Mouse (Mus musculus) embryonic facial prominence, embryonic 15.5 days (tissue): ENCODE results near the gene Myct1. TPM values are rescaled to one million over a fixed set of nuclear protein-coding genes. Genes with fewer than 3 reads are reported as not detected.

Experiments used
- ATAC-seq: fragments of 200-750 bp; cut with Nextera tagmentation; 2 replicates; pipeline ENCODE4 v1.8.0; 2017; ENCODE audit warnings: low read depth, moderate TSS enrichment; ENCODE audit not compliant: insufficient number of reproducible peaks, low FRiP score, low TSS enrichment
- H3K27ac ChIP-seq: fragments of 300-500 bp; sonication (generic); replicated peaks from 2 replicates; pipeline ENCODE4 v1.5.1; 2015; ENCODE audit warnings: mild to moderate bottlenecking, inconsistent platforms
- H3K27me3 ChIP-seq: fragments of 300-500 bp; sonication (generic); 2 replicates; pipeline ENCODE4 v1.6.1; 2015; ENCODE audit warnings: inconsistent platforms
- H3K36me3 ChIP-seq: fragments of 300-500 bp; sonication (generic); 2 replicates; pipeline ENCODE4 v1.6.1; 2015; ENCODE audit warnings: mild to moderate bottlenecking, inconsistent platforms
- H3K4me1 ChIP-seq: fragments of 300-500 bp; sonication (generic); 2 replicates; pipeline ENCODE4 v1.6.1; 2015; ENCODE audit warnings: inconsistent platforms
- H3K4me2 ChIP-seq: fragments of 300-500 bp; sonication (generic); replicated peaks from 2 replicates; pipeline ENCODE4 v1.6.1; 2015; ENCODE audit warnings: mild to moderate bottlenecking, inconsistent platforms
- H3K4me3 ChIP-seq: fragments of 300-500 bp; sonication (generic); replicated peaks from 2 replicates; pipeline ENCODE4 v1.5.1; 2015; ENCODE audit warnings: mild to moderate bottlenecking, inconsistent platforms
- H3K9ac ChIP-seq: fragments of 300-500 bp; sonication (generic); 2 replicates; pipeline ENCODE4 v1.6.1; 2015; ENCODE audit warnings: inconsistent platforms
- H3K9me3 ChIP-seq: fragments of 300-500 bp; sonication (generic); replicated peaks from 2 replicates; pipeline ENCODE4 v1.6.1; 2016; ENCODE audit warnings: inconsistent platforms
- WGBS: fragments of 180-500 bp; shearing (Covaris S2); methylation state at CpG from one replicate; pipeline ENCODE4 v1.1.7; 2015; 5-methylcytosine and 5-hydroxymethylcytosine counted together
- polyA plus RNA-seq: library from polyadenylated mRNA; unstranded; fragments of >200 nt; fragmentation: Nextera tagmentation; extraction: Ambion mirVana; gene quantifications from 2 replicates; pipeline ENCODE4 v1.2.1, GENCODE M21; 2015

The Myct1 gene
- polyA plus RNA-seq, 1 experiment from 2014 or later, result 4.7 TPM

DNA sequence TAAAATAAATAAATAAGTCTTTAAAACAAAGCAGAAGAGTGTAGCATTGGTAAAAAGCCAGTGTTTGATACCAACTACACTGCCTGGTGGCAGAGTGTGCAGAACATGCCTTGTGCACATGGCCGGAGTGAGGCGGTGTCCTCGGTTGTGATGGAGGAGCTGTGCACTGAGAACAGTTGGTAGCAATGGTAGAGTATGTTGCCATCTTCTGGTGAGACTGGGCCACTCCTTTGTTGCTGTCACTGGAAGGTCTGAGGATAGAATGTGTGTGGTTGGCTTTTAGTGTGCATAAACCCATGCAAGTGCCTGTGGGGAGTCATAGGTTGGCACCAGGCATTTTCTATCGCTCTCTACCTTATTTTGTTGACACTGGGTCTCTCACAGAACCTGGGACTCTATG, 24.6 kb upstream of the Myct1 start:
- H3K4me3 ChIP-seq, result no peak overlapping the region
- H3K36me3 ChIP-seq, result no peaks in the 10 kb centered on the region
- no peak overlapping the region for H3K27ac ChIP-seq
- H3K4me1 ChIP-seq, result no peaks in the 10 kb centered on the region
- H3K9ac ChIP-seq, result no peak overlapping the region
- H3K4me2 ChIP-seq, result no peak overlapping the region
- no peaks in the 10 kb centered on the region for H3K9me3 ChIP-seq
- H3K27me3 ChIP-seq, result no peaks in the 10 kb centered on the region
- ATAC-seq, result peak; percentile 24; the same call in 1 of the 2 replicates
- WGBS, result 90% methylated on average over 4 of the region's 4 CpGs

DNA sequence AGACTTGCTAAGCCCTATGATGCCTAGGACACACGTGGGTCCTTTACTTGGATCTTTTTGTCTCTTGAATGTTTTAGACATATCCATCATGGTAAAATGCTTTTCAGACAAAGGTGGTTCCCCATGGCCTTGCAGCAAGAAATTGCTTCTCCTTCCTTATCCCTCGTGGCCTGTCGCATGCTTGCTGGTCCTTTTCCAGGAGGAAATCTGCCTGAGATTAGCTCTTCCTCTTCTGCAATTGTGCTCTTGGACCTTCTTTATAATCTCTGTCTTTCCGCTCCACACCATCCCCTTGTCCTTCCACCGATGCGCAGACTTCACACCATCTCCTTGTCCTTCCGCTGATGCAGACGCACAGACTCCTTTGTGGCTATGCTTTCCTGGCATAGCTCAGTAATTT, 23.5 kb upstream of the Myct1 start:
- Histone ChIP-seq H3K9me3 (no peaks in the 10 kb centered on the region), H3K27ac (no peak overlapping the region), H3K36me3 (no peaks in the 10 kb centered on the region), H3K9ac (no peak overlapping the region), H3K4me3 (no peak overlapping the region), H3K4me2 (no peak overlapping the region), H3K4me1 (no peaks in the 10 kb centered on the region), H3K27me3 (no peaks in the 10 kb centered on the region)
- WGBS, result 79% methylated on average over 8 of the region's 8 CpGs
- ATAC-seq, result no peak

DNA sequence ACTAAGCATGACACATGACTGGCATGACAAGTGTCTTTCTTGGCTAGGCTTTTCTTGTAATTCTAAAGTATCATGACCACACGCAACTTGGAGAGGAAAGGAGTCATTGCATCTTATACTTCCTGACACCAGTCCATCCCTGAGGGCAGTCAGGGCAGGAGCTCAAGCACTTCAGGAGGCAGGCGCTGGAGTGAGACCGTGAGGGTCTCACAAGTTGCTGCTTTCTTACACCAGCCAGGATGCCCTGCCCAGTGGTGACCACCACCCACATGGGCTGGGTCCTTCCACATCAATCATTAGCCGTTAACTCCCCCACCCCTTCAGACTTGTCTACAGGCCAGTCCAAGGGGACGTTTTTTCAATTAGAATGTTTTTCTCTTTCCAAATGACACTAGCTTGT, 22.2 kb upstream of the Myct1 start:
- H3K4me3 ChIP-seq, result no peak overlapping the region
- no peak overlapping the region for H3K4me2 ChIP-seq
- H3K4me1 ChIP-seq, result no peaks in the 10 kb centered on the region
- H3K27ac ChIP-seq, result no peak overlapping the region
- no peak overlapping the region for H3K9ac ChIP-seq
- no peak for ATAC-seq
- H3K9me3 ChIP-seq, result no peaks in the 10 kb centered on the region
- WGBS, result 70% methylated on average over 5 of the region's 5 CpGs
- no peaks in the 10 kb centered on the region for H3K36me3 ChIP-seq
- H3K27me3 ChIP-seq, result no peaks in the 10 kb centered on the region

DNA sequence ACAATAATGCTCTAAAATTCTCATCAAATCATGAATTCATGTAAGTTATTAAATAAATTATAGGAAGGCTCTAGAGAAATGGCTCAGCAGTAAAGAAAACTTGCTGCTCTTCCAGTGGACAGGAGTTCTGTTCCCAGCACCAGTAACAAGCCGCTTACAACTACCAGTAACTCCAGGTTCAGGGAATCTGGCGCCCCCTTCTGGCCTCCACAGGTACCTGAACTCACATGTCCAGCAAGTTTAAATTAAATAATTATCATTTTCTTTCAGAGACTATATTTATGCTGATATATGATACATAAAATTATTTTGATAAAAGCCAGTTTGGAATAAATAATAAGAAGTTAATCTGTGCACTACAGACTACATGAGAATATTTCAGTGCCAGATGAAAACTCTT, 20.2 kb upstream of the Myct1 start:
- Histone ChIP-seq H3K27ac (no peak overlapping the region), H3K4me3 (no peak overlapping the region), H3K27me3 (no peaks in the 10 kb centered on the region), H3K36me3 (no peaks in the 10 kb centered on the region), H3K9ac (no peak overlapping the region), H3K4me2 (no peak overlapping the region), H3K9me3 (no peaks in the 10 kb centered on the region), H3K4me1 (no peaks in the 10 kb centered on the region)
- WGBS, result 58% methylated on average over 2 of the region's 2 CpGs
- ATAC-seq, result no peak

DNA sequence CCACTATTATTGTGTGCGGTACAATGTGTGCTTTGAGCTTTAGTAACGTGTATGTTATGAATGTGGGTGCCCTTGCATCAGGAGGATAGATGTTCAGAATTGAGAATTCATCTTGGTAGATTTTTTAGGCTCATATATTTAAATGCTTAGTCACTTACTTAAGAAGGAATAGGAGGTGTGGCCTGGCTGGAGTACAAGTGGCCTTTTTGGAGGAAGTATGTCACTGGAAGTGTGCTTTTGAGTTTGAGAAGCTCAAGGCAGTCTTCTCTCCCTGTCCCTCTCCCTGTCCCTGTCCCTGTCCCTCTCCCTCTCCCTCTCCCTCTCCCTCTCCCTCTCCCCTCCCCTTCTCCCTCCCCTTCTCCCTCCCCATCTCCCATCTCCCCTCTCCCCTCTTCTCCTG, 2.5 kb upstream of the Myct1 start:
- Histone ChIP-seq H3K36me3 (no peaks in the 10 kb centered on the region), H3K27ac (no peak overlapping the region), H3K9ac (no peak overlapping the region), H3K4me1 (no peaks in the 10 kb centered on the region), H3K4me3 (no peak overlapping the region), H3K27me3 (no peaks in the 10 kb centered on the region), H3K4me2 (no peak overlapping the region), H3K9me3 (no peaks in the 10 kb centered on the region)
- no peak for ATAC-seq
- 88% methylated on average over 2 of the region's 2 CpGs for WGBS

DNA sequence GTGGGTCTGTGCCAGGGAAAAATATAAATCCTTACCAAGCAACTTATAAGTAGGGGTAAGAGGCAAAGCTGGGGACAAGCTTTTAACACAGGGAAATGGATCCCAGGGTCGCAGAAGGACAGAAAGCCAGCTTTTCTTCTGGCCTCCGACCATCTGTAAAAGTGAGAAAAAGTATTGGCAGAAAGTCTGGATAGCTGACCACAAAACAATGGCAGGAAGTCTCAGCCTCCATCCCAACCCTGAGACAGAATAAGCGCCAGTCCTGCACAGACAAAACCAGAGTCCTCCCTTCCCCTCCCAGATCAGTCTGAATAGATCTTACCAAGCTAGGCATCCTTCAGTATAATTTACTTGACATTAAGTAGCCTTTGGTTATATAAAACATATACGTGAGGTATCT, 1.6 kb upstream of the Myct1 start:
- Histone ChIP-seq H3K27me3 (no peaks in the 10 kb centered on the region), H3K4me3 (no peak overlapping the region), H3K9me3 (no peaks in the 10 kb centered on the region), H3K4me1 (no peaks in the 10 kb centered on the region), H3K4me2 (no peak overlapping the region), H3K36me3 (no peaks in the 10 kb centered on the region), H3K9ac (no peak overlapping the region), H3K27ac (no peak overlapping the region)
- WGBS, result 78% methylated on average over 4 of the region's 4 CpGs
- ATAC-seq, result no peak

DNA sequence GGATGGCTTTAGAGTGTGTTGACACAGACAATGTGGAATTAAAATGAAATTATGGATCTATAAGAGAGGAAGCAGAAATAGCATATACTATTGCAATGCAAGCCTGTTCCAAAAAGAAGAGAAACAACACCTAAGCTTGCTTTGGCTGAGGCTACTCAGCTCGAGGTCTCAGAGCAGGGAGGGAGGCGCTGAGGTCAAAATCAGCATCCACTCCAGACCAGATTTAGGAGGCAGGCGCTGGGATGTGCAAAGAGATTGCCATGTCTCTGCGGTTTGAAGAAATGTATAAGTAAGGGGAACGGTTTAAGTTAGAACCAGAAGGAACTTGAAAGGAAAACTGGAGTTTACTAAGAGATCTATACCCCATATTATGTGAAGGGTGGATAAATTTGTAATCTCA, 882 bp downstream of the Myct1 start:
- Histone ChIP-seq H3K9ac (no peak overlapping the region), H3K4me2 (no peak overlapping the region), H3K4me1 (no peaks in the 10 kb centered on the region), H3K4me3 (no peak overlapping the region), H3K27me3 (no peaks in the 10 kb centered on the region), H3K9me3 (no peaks in the 10 kb centered on the region), H3K36me3 (no peaks in the 10 kb centered on the region), H3K27ac (no peak overlapping the region)
- WGBS, result 75% methylated on average over 5 of the region's 5 CpGs
- ATAC-seq, result no peak

DNA sequence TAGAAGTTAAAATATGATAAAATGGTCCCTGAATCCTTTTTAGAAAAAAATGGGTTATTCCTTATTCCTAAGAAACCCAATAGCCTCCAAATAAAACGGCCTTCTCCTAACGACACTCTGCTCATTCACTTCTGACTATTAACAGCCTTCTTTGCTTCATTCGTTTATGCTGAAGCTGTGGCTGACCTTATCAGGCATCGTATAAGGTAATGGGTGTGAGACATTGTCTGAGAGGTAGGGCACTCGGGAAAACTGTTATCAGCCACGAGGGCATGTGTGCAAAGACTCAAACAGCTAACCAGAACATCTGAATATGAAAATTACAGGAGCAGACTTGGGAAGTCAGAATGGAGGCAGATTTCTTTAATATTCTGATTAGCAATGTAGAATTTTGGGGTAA, 3.0 kb downstream of the Myct1 start:
- no peak overlapping the region for H3K9ac ChIP-seq
- no peaks in the 10 kb centered on the region for H3K9me3 ChIP-seq
- no peaks in the 10 kb centered on the region for H3K36me3 ChIP-seq
- no peaks in the 10 kb centered on the region for H3K27me3 ChIP-seq
- H3K4me1 ChIP-seq, result no peaks in the 10 kb centered on the region
- no peak for ATAC-seq
- H3K4me2 ChIP-seq, result no peak overlapping the region
- H3K4me3 ChIP-seq, result no peak overlapping the region
- WGBS, result 72% methylated on average over 6 of the region's 6 CpGs
- no peak overlapping the region for H3K27ac ChIP-seq

DNA sequence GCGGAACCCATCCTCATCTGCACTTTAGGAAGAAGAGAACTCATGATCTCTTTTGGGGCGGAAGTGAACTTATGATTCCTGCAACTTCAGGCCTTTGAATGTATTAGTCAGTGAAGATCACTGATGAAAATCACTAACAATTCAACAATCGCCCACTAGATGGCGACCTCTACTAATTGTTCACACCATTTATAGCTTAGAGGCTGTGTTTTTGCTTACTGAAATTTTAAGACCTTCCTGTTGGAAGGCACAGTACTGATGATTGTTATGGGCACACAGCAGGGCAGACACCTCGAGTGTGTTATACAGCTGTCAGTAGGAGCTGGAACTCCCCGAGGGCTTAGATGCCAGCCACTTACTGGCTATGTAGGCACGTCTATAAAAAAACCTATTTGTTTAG, 6.5 kb downstream of the Myct1 start:
- Histone ChIP-seq H3K9me3 (no peaks in the 10 kb centered on the region), H3K4me2 (no peak overlapping the region), H3K36me3 (no peaks in the 10 kb centered on the region), H3K27me3 (no peaks in the 10 kb centered on the region), H3K9ac (no peak overlapping the region), H3K4me1 (no peaks in the 10 kb centered on the region), H3K4me3 (no peak overlapping the region), H3K27ac (no peak overlapping the region)
- ATAC-seq, result no peak
- WGBS, result 19% methylated on average over 7 of the region's 7 CpGs

DNA sequence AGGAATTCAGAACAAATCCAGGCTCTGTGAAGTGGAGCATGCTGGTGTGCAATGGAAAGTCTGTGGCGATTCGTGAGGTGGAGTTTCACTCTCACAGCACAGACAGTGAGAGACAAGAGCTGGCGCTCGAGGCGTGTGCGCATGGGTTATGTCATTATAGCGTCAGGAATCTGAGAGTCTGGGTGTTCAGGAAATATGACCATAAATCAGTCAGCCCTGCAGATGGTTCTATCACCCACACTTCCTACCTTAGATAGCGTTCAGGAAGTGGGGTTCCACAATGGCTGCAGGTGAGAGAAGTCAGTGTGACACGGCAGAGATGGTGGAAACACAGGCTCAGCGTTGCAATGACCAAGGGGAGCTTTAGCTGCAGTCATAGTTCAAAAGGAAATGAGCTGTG, 9.9 kb downstream of the Myct1 start:
- Histone ChIP-seq H3K9me3 (no peaks in the 10 kb centered on the region), H3K4me2 (no peak overlapping the region), H3K36me3 (no peaks in the 10 kb centered on the region), H3K9ac (no peak overlapping the region), H3K27ac (no peak overlapping the region), H3K4me3 (no peak overlapping the region), H3K4me1 (no peaks in the 10 kb centered on the region), H3K27me3 (no peaks in the 10 kb centered on the region)
- no peak for ATAC-seq
- 81% methylated on average over 10 of the region's 10 CpGs for WGBS

DNA sequence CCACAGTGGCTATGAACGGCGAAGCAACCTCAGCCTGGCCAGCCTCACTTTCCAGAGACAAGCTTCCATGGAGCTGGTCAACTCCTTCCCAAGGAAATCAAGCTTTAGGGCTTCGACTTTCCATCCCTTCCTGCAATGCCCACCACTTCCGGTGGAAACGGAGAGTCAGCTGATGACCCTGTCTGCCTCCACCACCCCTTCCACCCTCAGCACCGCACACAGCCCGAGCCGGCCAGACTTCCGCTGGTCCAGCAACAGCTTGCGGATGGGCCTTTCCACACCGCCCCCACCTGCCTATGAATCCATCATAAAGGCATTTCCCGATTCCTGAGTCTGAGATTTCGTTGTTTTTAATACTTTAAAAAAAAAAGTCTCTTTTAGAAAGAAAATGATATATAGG, 10.8 kb downstream of the Myct1 start:
- H3K4me3 ChIP-seq, result no peak overlapping the region
- ATAC-seq, result no peak
- 89% methylated on average over 13 of the region's 13 CpGs for WGBS

DNA sequence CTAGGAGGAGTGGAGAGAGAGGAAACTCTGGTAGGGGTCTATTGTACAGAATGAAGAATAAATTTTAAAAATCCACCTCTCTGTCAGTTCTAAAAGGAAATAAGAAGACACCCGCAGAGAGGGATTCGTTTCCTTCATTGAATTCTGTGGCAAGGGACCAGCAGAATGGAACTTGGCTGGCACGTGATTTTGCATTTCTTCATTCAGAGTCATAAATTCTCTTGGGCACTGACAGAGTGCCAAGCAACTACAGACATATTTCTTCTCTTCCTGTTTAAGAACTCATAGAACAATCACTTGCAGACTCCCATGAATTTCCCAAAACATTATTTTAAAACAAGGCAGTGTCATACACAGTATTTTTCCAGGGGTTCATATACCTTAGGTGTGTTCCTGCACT, 15.3 kb downstream of the Myct1 start:
- H3K9ac ChIP-seq, result no peak overlapping the region
- WGBS, result 64% methylated on average over 3 of the region's 3 CpGs

More for the DNA sequence above, 10.8 kb downstream of the Myct1 start:
- H3K36me3 ChIP-seq, result no peaks in the 10 kb centered on the region
- no peaks in the 10 kb centered on the region for H3K9me3 ChIP-seq
- no peak overlapping the region for H3K27ac ChIP-seq
- no peaks in the 10 kb centered on the region for H3K4me1 ChIP-seq
- H3K9ac ChIP-seq, result no peak overlapping the region
- no peak overlapping the region for H3K4me2 ChIP-seq
- no peaks in the 10 kb centered on the region for H3K27me3 ChIP-seq

More for the DNA sequence above, 15.3 kb downstream of the Myct1 start:
- Histone ChIP-seq H3K4me2 (no peak overlapping the region), H3K27ac (no peak overlapping the region), H3K27me3 (no peaks in the 10 kb centered on the region), H3K4me1 (no peaks in the 10 kb centered on the region), H3K36me3 (no peaks in the 10 kb centered on the region), H3K4me3 (no peak overlapping the region), H3K9me3 (no peaks in the 10 kb centered on the region)
- no peak for ATAC-seq
